Comparison of ENCODE assay signal across 16 mouse cellular contexts in genomic region chr2:10108535-10109189, GRCm38 (mm10). TPM values are rescaled to one million over a fixed set of nuclear protein-coding genes. Genes with fewer than 3 reads are reported as not detected.
"Had no signal": no experiment of that assay in that cellular context is flagged by ENCODE, and none has a peak within 500 bp of the region (broad histone marks: within the 10 kb centered on the region; RNA-seq: fewer than 3 reads in every experiment).

No protein-coding gene starts in this region.

- H3K4me3 ChIP-seq: layer of hippocampus, adult 2 months; limb, embryonic 12.5 days; liver, embryonic 13.5 days; megakaryocyte, embryonic 14.5 days; midbrain, embryonic 12.5 days had no signal

- H3K27me3 ChIP-seq: liver, embryonic 13.5 days; midbrain, embryonic 12.5 days had no signal

- H3K36me3 ChIP-seq: limb, embryonic 12.5 days; midbrain, embryonic 12.5 days had no signal

- H3K9ac ChIP-seq: limb, embryonic 12.5 days; liver, embryonic 13.5 days; liver, postnatal 0 days; midbrain, embryonic 12.5 days had no signal

- DNase-seq: kidney, adult 8-10 months; kidney, postnatal 10 days; kidney, postnatal 4 days; liver; liver, embryonic 13.5 days; liver, postnatal 0 days; right cerebral cortex, adult 18-20 months; right cerebral cortex, postnatal 25 days; thymus, postnatal 4 days had no signal

- H3K27ac ChIP-seq: layer of hippocampus, adult 2 months; limb, embryonic 12.5 days; liver, embryonic 13.5 days; macrophage; midbrain, embryonic 12.5 days had no signal

- H3K9me3 ChIP-seq: limb, embryonic 12.5 days; liver, embryonic 13.5 days; megakaryocyte, embryonic 14.5 days; midbrain, embryonic 12.5 days had no signal

- H3K4me2 ChIP-seq: limb, embryonic 12.5 days; liver, embryonic 13.5 days; midbrain, embryonic 12.5 days had no signal

- ATAC-seq: intestine, postnatal 0 days; liver, postnatal 0 days had no signal

- H3K4me1 ChIP-seq: limb, embryonic 12.5 days; liver, embryonic 13.5 days; megakaryocyte, embryonic 14.5 days; midbrain, embryonic 12.5 days had no signal

RNA-seq across cellular contexts. Expression of gene Itih2, which starts 22.5 kb away (rescaled TPM):
- polyA plus RNA-seq: macrophage; small intestine, adult 2 months had no signal
